Mouse (Mus musculus): ENCODE measurements around the gene Galk2. TPM values are rescaled to one million over a fixed set of nuclear protein-coding genes. Genes with fewer than 3 reads are reported as not detected.

The Galk2 gene
- polyA plus RNA-seq, 1 experiment, result 5.8 TPM

GRCm38 (mm10) chr2:125917297-125917679 lies 58.4 kb downstream of the Galk2 start:
- no peak for TF ChIP-seq GATA1 (IDR thresholded peaks at IDR 0.05; ENCODE audit: borderline replicate concordance, low read length)
- TF ChIP-seq FLI1 (IDR thresholded peaks at IDR 0.05; ENCODE audit: low read length), result no peak
- Histone ChIP-seq H3K4me3 (replicated peaks) (no peak overlapping the region), H3K4me1 (peaks cover 91% of the 10 kb centered on the region), H3K9me3 (no peaks in the 10 kb centered on the region), H3K27me3 (replicated peaks) (no peaks in the 10 kb centered on the region), H3K36me3 (replicated peaks; ENCODE audit: low read length) (peaks cover 68% of the 10 kb centered on the region)

DNA sequence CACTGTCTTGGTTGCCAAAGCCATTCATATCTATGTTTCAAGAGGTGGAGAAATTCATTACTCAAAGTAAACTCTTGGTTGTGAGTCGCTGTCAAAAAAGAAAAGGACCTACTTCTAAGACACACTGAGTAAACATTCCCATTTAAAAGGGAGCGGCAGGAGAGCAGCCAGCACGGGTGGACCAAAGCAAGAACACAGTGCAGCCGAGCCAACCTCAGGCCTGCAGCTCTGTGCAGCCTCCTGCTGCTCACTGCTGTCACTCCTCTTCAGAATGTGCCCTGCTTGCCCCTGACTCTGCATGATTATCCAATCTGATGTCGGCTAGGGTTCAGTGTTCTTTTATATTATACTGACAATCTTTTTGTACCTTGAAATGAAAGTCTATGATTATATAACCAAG lies 62.4 kb downstream of the Galk2 start:
- Histone ChIP-seq H3K4me3 (replicated peaks) (peak overlapping the region; percentile 47), H3K36me3 (replicated peaks; ENCODE audit: low read length) (peaks cover 55% of the 10 kb centered on the region), H3K4me1 (peaks cover 97% of the 10 kb centered on the region), H3K9me3 (no peaks in the 10 kb centered on the region), H3K27me3 (replicated peaks) (no peaks in the 10 kb centered on the region)
- no peak for TF ChIP-seq FLI1 (IDR thresholded peaks at IDR 0.05; ENCODE audit: low read length)
- no peak for TF ChIP-seq GATA1 (IDR thresholded peaks at IDR 0.05; ENCODE audit: borderline replicate concordance, low read length)

- peaks cover 97% of the 10 kb centered on the region for H3K4me1 ChIP-seq
- H3K36me3 ChIP-seq (replicated peaks; ENCODE audit: low read length), result peaks cover 53% of the 10 kb centered on the region
- H3K27me3 ChIP-seq (replicated peaks), result no peaks in the 10 kb centered on the region
- no peaks in the 10 kb centered on the region for H3K9me3 ChIP-seq
- TF ChIP-seq FLI1 (IDR thresholded peaks at IDR 0.05; ENCODE audit: low read length) (no peak), GATA1 (IDR thresholded peaks at IDR 0.05; ENCODE audit: borderline replicate concordance, low read length) (no peak)
- peak overlapping the region; percentile 51 for H3K4me3 ChIP-seq (replicated peaks)
Observed at GRCm38 (mm10) chr2:125922149-125922548, 63.2 kb downstream of the Galk2 start.

DNA sequence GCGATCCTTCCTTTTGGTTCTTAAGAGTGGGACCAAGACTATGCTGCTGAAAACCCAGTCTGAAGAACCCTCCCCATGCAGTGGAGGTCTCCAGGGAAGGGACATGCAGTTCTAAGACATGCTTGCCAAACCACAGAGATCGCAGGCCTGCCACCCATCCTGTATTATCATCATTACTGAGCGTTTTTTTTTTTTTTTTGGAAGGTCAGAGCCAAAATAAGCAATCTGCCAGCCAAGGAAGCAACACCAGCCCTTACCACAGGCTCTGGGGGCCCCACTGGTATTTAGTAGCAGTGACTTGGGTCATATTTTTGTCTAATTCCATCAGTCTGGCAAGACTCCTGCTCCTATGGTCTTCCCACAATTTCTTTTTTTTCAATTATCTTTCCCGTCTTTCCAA lies 64.0 kb downstream of the Galk2 start:
- Histone ChIP-seq H3K4me1 (peaks cover 97% of the 10 kb centered on the region), H3K27me3 (replicated peaks) (no peaks in the 10 kb centered on the region), H3K36me3 (replicated peaks; ENCODE audit: low read length) (peaks cover 51% of the 10 kb centered on the region), H3K4me3 (replicated peaks) (peak overlapping the region; percentile 51), H3K9me3 (no peaks in the 10 kb centered on the region)
- TF ChIP-seq FLI1 (IDR thresholded peaks at IDR 0.05; ENCODE audit: low read length) (no peak), GATA1 (IDR thresholded peaks at IDR 0.05; ENCODE audit: borderline replicate concordance, low read length) (no peak)

DNA sequence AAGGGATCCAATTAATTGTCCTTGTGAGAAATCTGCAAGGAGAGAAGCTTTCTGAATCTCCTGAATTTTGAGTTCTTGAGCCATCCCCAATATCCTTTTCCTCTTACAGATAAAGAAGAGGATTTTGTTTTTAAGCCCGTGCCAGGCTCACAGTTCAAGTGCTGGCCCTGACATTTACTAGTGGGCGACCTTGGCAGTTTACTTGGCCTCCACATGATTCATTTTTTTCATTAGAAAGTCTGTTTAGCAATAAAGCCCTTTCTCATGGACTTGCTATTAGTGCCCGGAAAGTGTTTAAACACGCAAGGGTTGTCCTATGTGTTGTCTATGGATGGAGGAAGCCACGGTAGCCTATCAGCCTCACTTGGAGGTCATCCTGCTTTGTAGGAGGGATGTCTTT lies 64.4 kb downstream of the Galk2 start:
- TF ChIP-seq GATA1 (IDR thresholded peaks at IDR 0.05; ENCODE audit: borderline replicate concordance, low read length) (no peak), FLI1 (IDR thresholded peaks at IDR 0.05; ENCODE audit: low read length) (no peak)

DNA sequence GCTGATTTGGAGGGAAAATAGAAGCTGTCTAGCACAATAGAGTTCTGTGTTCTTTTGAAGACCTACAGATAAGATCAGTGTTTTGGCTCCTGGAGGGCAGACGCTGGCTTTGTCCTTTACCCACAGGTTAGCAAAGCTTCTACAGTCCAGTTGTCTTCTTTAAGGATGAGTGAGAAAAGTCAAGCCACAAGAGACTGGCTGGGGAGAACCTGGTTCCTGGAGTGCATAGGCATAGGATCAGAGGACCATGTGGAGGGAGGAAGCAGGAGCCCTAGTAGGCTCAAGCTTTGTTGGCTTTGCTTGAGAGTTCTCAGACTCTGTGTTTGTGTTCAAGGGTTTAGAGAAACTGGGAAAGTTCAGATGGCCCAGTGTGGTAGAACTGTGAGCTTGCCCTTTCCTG lies 65.6 kb downstream of the Galk2 start:
- TF ChIP-seq FLI1 (IDR thresholded peaks at IDR 0.05; ENCODE audit: low read length) (no peak), GATA1 (IDR thresholded peaks at IDR 0.05; ENCODE audit: borderline replicate concordance, low read length) (no peak)
- no peaks in the 10 kb centered on the region for H3K9me3 ChIP-seq
- H3K4me1 ChIP-seq, result peaks cover 100% of the 10 kb centered on the region
- no peak overlapping the region for H3K4me3 ChIP-seq (replicated peaks)
- H3K36me3 ChIP-seq (replicated peaks; ENCODE audit: low read length), result peaks cover 61% of the 10 kb centered on the region
- H3K27me3 ChIP-seq (replicated peaks), result no peaks in the 10 kb centered on the region

More for the DNA sequence above, 64.4 kb downstream of the Galk2 start:
- Histone ChIP-seq H3K9me3 (no peaks in the 10 kb centered on the region), H3K4me1 (peaks cover 97% of the 10 kb centered on the region), H3K4me3 (replicated peaks) (no peak overlapping the region), H3K27me3 (replicated peaks) (no peaks in the 10 kb centered on the region), H3K36me3 (replicated peaks; ENCODE audit: low read length) (peaks cover 54% of the 10 kb centered on the region)

- H3K9me3 ChIP-seq, result no peaks in the 10 kb centered on the region
- H3K36me3 ChIP-seq (replicated peaks; ENCODE audit: low read length), result peaks cover 66% of the 10 kb centered on the region
- no peaks in the 10 kb centered on the region for H3K27me3 ChIP-seq (replicated peaks)
- no peak for TF ChIP-seq GATA1 (IDR thresholded peaks at IDR 0.05; ENCODE audit: borderline replicate concordance, low read length)
- no peak for TF ChIP-seq FLI1 (IDR thresholded peaks at IDR 0.05; ENCODE audit: low read length)
- peaks cover 100% of the 10 kb centered on the region for H3K4me1 ChIP-seq
- no peak overlapping the region for H3K4me3 ChIP-seq (replicated peaks)
Observed at GRCm38 (mm10) chr2:125925081-125925480, 66.2 kb downstream of the Galk2 start.

DNA sequence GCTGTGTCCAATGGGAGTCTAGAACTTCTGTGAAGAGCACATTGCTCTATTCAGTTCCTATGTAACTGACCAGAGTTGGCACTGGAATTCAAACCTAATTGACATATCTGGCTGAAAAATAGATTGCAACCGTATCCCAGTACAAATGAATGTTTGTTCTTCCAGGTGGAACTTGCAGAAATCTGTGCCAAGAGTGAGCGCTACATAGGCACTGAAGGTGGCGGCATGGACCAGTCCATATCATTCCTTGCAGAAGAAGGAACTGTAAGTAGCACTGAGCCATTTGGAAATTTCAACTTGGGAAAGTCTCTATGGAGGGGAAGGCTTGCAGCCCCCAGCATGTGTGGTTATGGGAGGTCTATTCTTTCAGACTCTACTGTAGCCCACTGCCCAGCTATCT lies 70.5 kb downstream of the Galk2 start:
- Histone ChIP-seq H3K9me3 (no peaks in the 10 kb centered on the region), H3K36me3 (replicated peaks; ENCODE audit: low read length) (peaks cover 84% of the 10 kb centered on the region), H3K4me3 (replicated peaks) (no peak overlapping the region), H3K27me3 (replicated peaks) (no peaks in the 10 kb centered on the region), H3K4me1 (peaks cover 100% of the 10 kb centered on the region)
- TF ChIP-seq FLI1 (IDR thresholded peaks at IDR 0.05; ENCODE audit: low read length) (no peak), GATA1 (IDR thresholded peaks at IDR 0.05; ENCODE audit: borderline replicate concordance, low read length) (no peak)

- peaks cover 84% of the 10 kb centered on the region for H3K36me3 ChIP-seq (replicated peaks; ENCODE audit: low read length)
- TF ChIP-seq FLI1 (IDR thresholded peaks at IDR 0.05; ENCODE audit: low read length) (no peak), GATA1 (IDR thresholded peaks at IDR 0.05; ENCODE audit: borderline replicate concordance, low read length) (no peak)
Observed at GRCm38 (mm10) chr2:125929872-125930271, 71.0 kb downstream of the Galk2 start.

DNA sequence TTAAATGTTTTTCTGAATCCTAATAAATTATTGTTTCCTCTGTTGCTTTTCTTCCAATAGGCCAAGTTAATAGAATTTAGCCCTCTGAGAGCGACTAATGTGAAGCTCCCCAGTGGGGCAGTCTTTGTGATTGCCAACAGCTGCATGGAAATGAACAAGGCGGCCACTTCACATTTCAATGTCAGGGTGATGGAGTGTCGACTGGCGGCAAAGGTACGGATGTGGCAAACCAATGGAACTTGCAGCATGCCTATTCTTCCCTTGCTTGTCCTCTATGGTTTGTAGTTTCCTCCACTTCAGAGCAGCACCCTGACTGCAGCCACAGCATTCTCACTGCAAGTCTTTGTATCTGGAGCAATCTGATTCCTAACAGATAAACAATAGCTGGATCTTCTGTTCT lies 72.3 kb downstream of the Galk2 start:
- H3K9me3 ChIP-seq, result no peaks in the 10 kb centered on the region
- H3K4me1 ChIP-seq, result peaks cover 99% of the 10 kb centered on the region
- H3K27me3 ChIP-seq (replicated peaks), result no peaks in the 10 kb centered on the region
- no peak overlapping the region for H3K4me3 ChIP-seq (replicated peaks)
- peaks cover 92% of the 10 kb centered on the region for H3K36me3 ChIP-seq (replicated peaks; ENCODE audit: low read length)
- no peak for TF ChIP-seq GATA1 (IDR thresholded peaks at IDR 0.05; ENCODE audit: borderline replicate concordance, low read length)
- no peak for TF ChIP-seq FLI1 (IDR thresholded peaks at IDR 0.05; ENCODE audit: low read length)

More at GRCm38 (mm10) chr2:125929872-125930271, 71.0 kb downstream of the Galk2 start:
- Histone ChIP-seq H3K4me1 (peaks cover 99% of the 10 kb centered on the region), H3K4me3 (replicated peaks) (no peak overlapping the region), H3K9me3 (no peaks in the 10 kb centered on the region), H3K27me3 (replicated peaks) (no peaks in the 10 kb centered on the region)

DNA sequence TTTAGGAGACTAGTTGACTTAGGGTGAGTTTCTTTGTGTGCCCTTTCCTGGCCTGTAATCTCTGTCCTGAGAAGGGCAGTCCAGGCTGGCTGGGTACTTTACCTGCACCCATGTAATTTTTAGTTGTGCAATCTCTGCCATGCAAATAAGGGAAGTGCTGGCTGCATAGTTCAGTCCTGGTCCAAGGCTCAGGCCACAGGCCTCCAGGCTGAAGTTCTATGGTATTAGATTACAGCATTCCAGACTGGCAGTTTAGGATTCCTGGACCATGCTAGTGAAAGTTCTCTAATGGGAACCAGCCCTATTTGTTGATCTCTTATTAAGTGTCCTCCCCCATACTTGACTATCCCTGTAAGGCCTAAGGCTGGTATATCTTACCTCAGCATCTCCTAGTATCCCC lies 73.8 kb downstream of the Galk2 start:
- H3K36me3 ChIP-seq (replicated peaks; ENCODE audit: low read length), result peaks cover 88% of the 10 kb centered on the region

More for the DNA sequence above, 73.8 kb downstream of the Galk2 start:
- TF ChIP-seq FLI1 (IDR thresholded peaks at IDR 0.05; ENCODE audit: low read length) (no peak), GATA1 (IDR thresholded peaks at IDR 0.05; ENCODE audit: borderline replicate concordance, low read length) (no peak)
- Histone ChIP-seq H3K4me3 (replicated peaks) (no peak overlapping the region), H3K27me3 (replicated peaks) (no peaks in the 10 kb centered on the region), H3K9me3 (no peaks in the 10 kb centered on the region), H3K4me1 (peaks cover 95% of the 10 kb centered on the region)
